Mouse (Mus musculus): Measurements from ENCODE around the gene Sec24b. TPM values are rescaled to one million over a fixed set of nuclear protein-coding genes. Genes with fewer than 3 reads are reported as not detected.

Sec24b gene
- polyA plus RNA-seq, 1 experiment from 2014 or later, result 29.6 TPM

DNA sequence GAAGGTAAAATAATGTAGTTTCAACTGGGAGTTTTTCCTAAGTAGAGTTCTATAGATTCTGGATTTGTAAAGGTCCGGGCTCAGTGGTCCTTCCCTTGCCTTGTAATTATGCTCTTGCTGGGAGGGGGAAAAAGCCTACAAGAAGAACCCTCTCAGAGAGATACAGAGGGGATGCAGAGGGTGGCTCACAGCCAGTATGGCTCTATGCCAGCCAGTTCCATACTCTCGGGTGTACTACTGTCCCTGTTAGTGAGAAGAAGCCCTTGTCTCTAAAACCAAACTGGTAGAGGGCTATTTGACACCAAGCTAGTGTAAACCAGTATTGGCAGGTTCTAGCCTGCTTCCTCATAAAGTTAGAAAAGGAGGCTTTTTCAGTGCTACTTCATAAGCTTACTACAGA lies 22.0 kb upstream of the Sec24b start:
- Histone ChIP-seq H3K9me3 (ENCODE audit: control insufficient read depth, low read length) (no peaks in the 10 kb centered on the region), H3K27ac (ENCODE audit: low read depth, low read length) (no peak overlapping the region), H3K27me3 (replicated peaks; ENCODE audit: control insufficient read depth, insufficient read depth, low read length) (no peaks in the 10 kb centered on the region), H3K9ac (ENCODE audit: low read depth, low read length) (no peak overlapping the region), H3K4me3 (ENCODE audit: low read length) (no peak overlapping the region), H3K36me3 (ENCODE audit: control insufficient read depth, insufficient read depth, low read length) (no peaks in the 10 kb centered on the region), H3K4me2 (ENCODE audit: low read length) (no peak overlapping the region), H3K4me1 (ENCODE audit: control insufficient read depth, insufficient read depth, low read depth, low read length) (no peaks in the 10 kb centered on the region)
- ATAC-seq, result no peak
- WGBS, result 52% methylated on average over 2 of the region's 2 CpGs

DNA sequence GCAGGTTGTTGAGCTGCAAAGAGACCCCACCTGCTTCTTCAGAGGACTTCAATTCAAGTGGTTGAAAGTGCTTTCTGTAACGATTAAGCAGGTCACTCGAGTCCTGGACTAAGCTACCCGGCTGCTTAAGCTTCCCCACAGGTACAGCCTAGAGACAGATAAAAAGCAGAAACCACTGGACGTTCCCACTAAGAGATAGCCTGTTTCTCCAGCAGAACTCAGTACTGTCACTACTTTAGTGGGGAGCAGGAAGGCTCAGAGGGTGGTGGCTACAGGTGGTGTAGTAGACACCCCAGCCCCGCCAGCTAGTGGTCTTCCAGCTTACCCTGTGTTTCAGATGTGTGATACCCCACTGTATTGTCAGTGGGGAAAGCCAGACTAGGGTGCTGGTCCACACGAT lies 19.3 kb upstream of the Sec24b start:
- 86% methylated on average over 6 of the region's 6 CpGs for WGBS
- Histone ChIP-seq H3K4me3 (ENCODE audit: low read length) (no peak overlapping the region), H3K9me3 (ENCODE audit: control insufficient read depth, low read length) (no peaks in the 10 kb centered on the region), H3K4me1 (ENCODE audit: control insufficient read depth, insufficient read depth, low read depth, low read length) (no peaks in the 10 kb centered on the region), H3K9ac (ENCODE audit: low read depth, low read length) (no peak overlapping the region), H3K27me3 (replicated peaks; ENCODE audit: control insufficient read depth, insufficient read depth, low read length) (no peaks in the 10 kb centered on the region), H3K27ac (ENCODE audit: low read depth, low read length) (no peak overlapping the region), H3K36me3 (ENCODE audit: control insufficient read depth, insufficient read depth, low read length) (no peaks in the 10 kb centered on the region), H3K4me2 (ENCODE audit: low read length) (no peak overlapping the region)
- no peak for ATAC-seq

DNA sequence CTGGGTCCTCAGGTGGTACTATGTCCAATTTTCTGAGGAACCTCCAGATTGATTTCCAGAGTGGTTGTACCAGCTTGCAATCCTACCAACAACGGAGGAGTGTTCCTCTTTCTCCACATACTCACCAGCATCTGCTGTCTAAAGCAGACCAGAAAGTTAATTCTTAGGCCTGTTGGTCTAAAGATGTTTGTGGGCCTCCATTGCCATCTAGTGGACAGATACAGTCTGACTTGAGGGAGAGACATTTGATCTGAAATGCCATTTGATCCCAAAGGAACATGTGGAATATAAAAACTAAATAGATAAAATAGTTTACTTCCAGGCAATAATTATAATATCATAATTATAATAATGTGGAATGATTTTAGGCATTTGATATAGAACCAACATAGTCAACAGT lies 18.4 kb upstream of the Sec24b start:
- no peaks in the 10 kb centered on the region for H3K27me3 ChIP-seq (replicated peaks; ENCODE audit: control insufficient read depth, insufficient read depth, low read length)
- WGBS, result 12% methylated on average over 1 of the region's 1 CpGs
- H3K4me1 ChIP-seq (ENCODE audit: control insufficient read depth, insufficient read depth, low read depth, low read length), result no peaks in the 10 kb centered on the region
- ATAC-seq, result peak; percentile 81; the same call in 1 of the 2 replicates
- H3K36me3 ChIP-seq (ENCODE audit: control insufficient read depth, insufficient read depth, low read length), result no peaks in the 10 kb centered on the region
- no peak overlapping the region for H3K4me2 ChIP-seq (ENCODE audit: low read length)
- no peaks in the 10 kb centered on the region for H3K9me3 ChIP-seq (ENCODE audit: control insufficient read depth, low read length)
- H3K4me3 ChIP-seq (ENCODE audit: low read length), result no peak overlapping the region
- no peak overlapping the region for H3K9ac ChIP-seq (ENCODE audit: low read depth, low read length)
- no peak overlapping the region for H3K27ac ChIP-seq (ENCODE audit: low read depth, low read length)

DNA sequence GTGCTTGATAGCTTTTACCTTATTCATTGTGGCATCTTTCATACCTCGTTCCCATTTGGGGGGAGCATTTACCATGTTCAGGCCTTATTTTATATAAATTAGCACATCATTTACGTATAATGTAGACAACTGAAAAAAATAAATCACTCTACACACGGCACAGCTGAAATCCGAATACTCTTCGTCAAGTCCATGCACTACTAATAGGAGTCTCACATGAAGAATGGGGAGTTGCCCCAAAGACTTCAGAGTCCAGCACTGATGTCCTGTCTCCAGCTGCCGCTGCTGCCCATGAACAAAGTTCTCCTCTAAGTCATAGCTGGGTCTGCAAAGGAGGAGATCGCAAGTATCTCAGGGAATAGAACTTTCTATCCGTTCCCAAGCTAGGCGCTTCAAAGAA lies 15.9 kb upstream of the Sec24b start:
- WGBS, result 94% methylated on average over 9 of the region's 9 CpGs
- H3K4me3 ChIP-seq (ENCODE audit: low read length), result no peak overlapping the region
- no peak overlapping the region for H3K4me2 ChIP-seq (ENCODE audit: low read length)
- no peaks in the 10 kb centered on the region for H3K4me1 ChIP-seq (ENCODE audit: control insufficient read depth, insufficient read depth, low read depth, low read length)
- no peaks in the 10 kb centered on the region for H3K27me3 ChIP-seq (replicated peaks; ENCODE audit: control insufficient read depth, insufficient read depth, low read length)
- H3K9me3 ChIP-seq (ENCODE audit: control insufficient read depth, low read length), result no peaks in the 10 kb centered on the region
- no peak for ATAC-seq
- H3K36me3 ChIP-seq (ENCODE audit: control insufficient read depth, insufficient read depth, low read length), result no peaks in the 10 kb centered on the region
- no peak overlapping the region for H3K9ac ChIP-seq (ENCODE audit: low read depth, low read length)
- no peak overlapping the region for H3K27ac ChIP-seq (ENCODE audit: low read depth, low read length)

DNA sequence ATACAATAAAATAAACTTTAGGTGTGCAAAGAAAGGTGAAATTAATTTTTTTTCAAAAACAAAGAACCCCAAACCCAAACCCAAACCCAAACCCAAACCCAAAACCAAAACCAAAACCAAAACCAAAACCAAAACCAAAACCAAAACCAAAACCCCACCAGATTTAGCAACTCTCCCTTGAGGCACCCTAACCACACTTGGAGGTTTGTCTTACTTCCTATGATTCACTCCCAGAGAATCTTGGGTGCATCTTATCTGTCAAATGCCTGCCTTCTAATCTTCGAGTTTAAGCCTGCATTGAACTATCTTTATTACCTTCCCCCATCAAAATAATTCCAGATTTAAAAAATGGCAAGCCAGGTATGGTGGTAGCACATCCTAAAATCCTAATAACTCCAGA lies 14.4 kb upstream of the Sec24b start:
- no peak for ATAC-seq
- Histone ChIP-seq H3K9ac (ENCODE audit: low read depth, low read length) (no peak overlapping the region), H3K36me3 (ENCODE audit: control insufficient read depth, insufficient read depth, low read length) (no peaks in the 10 kb centered on the region), H3K27me3 (replicated peaks; ENCODE audit: control insufficient read depth, insufficient read depth, low read length) (no peaks in the 10 kb centered on the region), H3K9me3 (ENCODE audit: control insufficient read depth, low read length) (no peaks in the 10 kb centered on the region), H3K4me1 (ENCODE audit: control insufficient read depth, insufficient read depth, low read depth, low read length) (no peaks in the 10 kb centered on the region), H3K4me2 (ENCODE audit: low read length) (no peak overlapping the region), H3K4me3 (ENCODE audit: low read length) (no peak overlapping the region), H3K27ac (ENCODE audit: low read depth, low read length) (no peak overlapping the region)
- WGBS, result 68% methylated on average over 1 of the region's 1 CpGs

DNA sequence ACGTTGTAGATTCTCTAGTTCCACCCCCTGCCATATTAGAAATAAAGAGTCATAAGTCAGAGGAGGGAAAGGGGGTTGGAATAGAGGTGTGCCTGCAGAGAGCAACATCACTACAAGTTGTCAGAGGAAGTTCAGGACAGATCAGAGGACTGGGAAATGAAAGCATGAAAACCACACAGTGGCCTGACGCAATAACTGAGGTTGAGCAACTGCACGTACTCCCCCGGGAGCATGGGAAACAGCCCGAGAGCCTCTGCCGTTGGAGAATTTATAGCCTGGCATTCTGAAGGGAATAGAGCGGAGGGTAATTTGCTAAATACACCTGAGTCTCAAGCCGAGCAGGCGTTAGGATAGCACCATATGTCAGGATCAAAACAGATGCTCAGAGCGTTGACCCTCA lies 11.7 kb upstream of the Sec24b start:
- Histone ChIP-seq H3K4me2 (ENCODE audit: low read length) (no peak overlapping the region), H3K27ac (ENCODE audit: low read depth, low read length) (no peak overlapping the region), H3K4me3 (ENCODE audit: low read length) (no peak overlapping the region), H3K4me1 (ENCODE audit: control insufficient read depth, insufficient read depth, low read depth, low read length) (no peaks in the 10 kb centered on the region), H3K9ac (ENCODE audit: low read depth, low read length) (no peak overlapping the region), H3K9me3 (ENCODE audit: control insufficient read depth, low read length) (no peaks in the 10 kb centered on the region), H3K36me3 (ENCODE audit: control insufficient read depth, insufficient read depth, low read length) (no peaks in the 10 kb centered on the region), H3K27me3 (replicated peaks; ENCODE audit: control insufficient read depth, insufficient read depth, low read length) (no peaks in the 10 kb centered on the region)
- 49% methylated on average over 10 of the region's 10 CpGs for WGBS
- no peak for ATAC-seq

DNA sequence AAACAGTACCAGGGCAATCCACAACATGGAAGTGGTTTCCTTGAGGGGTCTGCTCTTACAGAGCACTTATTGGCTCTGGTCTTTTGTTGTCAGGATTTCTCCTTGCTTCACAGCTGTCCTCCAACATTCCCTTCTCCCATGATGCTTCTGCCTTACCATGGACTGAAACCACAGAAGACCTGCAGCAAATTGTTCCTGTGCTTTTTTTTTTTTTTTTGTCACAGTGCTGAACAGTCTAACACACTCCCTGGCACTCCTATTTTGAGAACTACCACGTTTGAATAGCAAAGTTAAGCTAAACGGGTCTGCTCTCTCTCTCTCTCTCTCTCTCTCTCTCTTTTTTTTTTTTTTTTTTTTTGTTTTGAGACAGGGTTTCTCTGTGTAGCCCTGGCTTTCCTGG lies 10.6 kb upstream of the Sec24b start:
- no peak overlapping the region for H3K4me2 ChIP-seq (ENCODE audit: low read length)
- H3K27me3 ChIP-seq (replicated peaks; ENCODE audit: control insufficient read depth, insufficient read depth, low read length), result no peaks in the 10 kb centered on the region
- no peaks in the 10 kb centered on the region for H3K36me3 ChIP-seq (ENCODE audit: control insufficient read depth, insufficient read depth, low read length)
- H3K4me1 ChIP-seq (ENCODE audit: control insufficient read depth, insufficient read depth, low read depth, low read length), result no peaks in the 10 kb centered on the region
- no peaks in the 10 kb centered on the region for H3K9me3 ChIP-seq (ENCODE audit: control insufficient read depth, low read length)
- H3K27ac ChIP-seq (ENCODE audit: low read depth, low read length), result no peak overlapping the region
- H3K4me3 ChIP-seq (ENCODE audit: low read length), result no peak overlapping the region
- H3K9ac ChIP-seq (ENCODE audit: low read depth, low read length), result no peak overlapping the region
- ATAC-seq, result no peak
- WGBS, result 74% methylated on average over 2 of the region's 2 CpGs

DNA sequence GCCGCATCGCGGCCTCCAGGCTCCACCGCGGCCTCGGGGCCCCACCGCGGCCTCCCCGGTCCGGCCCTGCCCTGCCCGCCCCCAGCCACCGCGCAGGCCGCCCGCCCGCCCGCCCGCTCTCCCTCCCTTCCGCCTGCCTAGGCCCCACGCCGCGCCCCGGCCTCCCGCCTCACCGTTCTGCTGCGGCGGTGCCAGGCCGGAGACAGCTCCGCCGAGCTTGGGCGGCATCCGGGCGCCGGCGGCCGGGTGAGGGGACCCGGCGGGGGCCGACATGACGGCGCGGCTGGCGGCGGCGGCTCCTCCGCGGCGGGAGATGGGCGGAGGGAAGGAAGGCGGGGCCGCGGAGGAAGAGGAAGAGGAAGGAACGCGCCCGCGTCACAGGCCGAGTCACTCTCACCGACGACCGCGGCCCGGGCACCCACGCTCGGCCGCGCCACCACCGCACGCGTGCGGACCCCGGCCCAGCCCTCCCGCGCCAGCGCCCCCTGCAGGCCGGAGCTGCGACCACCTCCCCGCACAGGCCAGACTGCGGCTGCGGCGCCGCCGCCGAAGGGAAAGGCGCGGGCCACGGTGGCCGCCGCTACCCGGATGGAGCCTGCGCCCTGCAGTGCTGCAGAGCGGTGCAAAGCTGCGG lies 840 bp downstream of the Sec24b start:
- Histone ChIP-seq H3K27me3 (replicated peaks; ENCODE audit: control insufficient read depth, insufficient read depth, low read length) (no peaks in the 10 kb centered on the region), H3K9ac (ENCODE audit: low read depth, low read length) (peak overlapping the region; percentile 99), H3K4me1 (ENCODE audit: control insufficient read depth, insufficient read depth, low read depth, low read length) (peaks cover 29% of the 10 kb centered on the region), H3K9me3 (ENCODE audit: control insufficient read depth, low read length) (no peaks in the 10 kb centered on the region), H3K27ac (ENCODE audit: low read depth, low read length) (peak overlapping the region; percentile 91), H3K4me3 (ENCODE audit: low read length) (peak overlapping the region; percentile 94), H3K36me3 (ENCODE audit: control insufficient read depth, insufficient read depth, low read length) (no peaks in the 10 kb centered on the region), H3K4me2 (ENCODE audit: low read length) (peak overlapping the region; percentile 77)
- ATAC-seq, result peak; percentile 98
- under 1% methylated on average over 66 of the region's 92 CpGs for WGBS

DNA sequence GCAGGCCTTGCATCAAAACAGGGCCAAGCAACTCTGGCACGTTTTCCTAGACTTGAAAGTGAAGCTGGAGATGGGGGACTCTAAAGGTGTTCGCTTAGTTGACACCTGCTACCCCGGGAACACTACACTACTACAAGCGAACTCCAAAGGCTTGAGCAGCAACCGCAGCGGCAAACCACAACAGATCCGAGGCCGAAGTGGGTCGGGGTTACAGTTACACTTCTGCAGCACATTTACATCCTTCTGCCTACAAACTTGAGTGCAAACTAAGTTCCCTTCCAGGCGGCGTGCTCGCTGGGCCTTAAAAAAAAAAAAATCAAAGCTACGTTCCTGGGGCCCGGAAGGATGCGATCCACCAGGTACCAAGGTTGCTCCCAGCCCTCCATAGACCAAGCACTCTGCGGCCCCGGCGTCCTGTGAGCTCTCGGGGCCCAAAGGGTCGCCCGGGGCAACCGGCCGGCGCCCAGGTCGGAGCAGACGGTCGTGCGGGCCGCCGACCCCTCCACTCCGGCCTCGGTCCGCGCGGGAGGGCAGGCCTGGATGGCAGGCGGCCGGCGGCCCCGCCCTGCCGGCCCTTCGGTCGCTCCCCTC lies 1.5 kb downstream of the Sec24b start:
- ATAC-seq, result peak; percentile 16
- under 1% methylated on average over 29 of the region's 42 CpGs for WGBS
- H3K4me1 ChIP-seq (ENCODE audit: control insufficient read depth, insufficient read depth, low read depth, low read length), result peaks cover 29% of the 10 kb centered on the region

More for the DNA sequence above, 1.5 kb downstream of the Sec24b start:
- Histone ChIP-seq H3K4me3 (ENCODE audit: low read length) (peak overlapping the region; percentile 94), H3K9ac (ENCODE audit: low read depth, low read length) (peak overlapping the region; percentile 99), H3K27me3 (replicated peaks; ENCODE audit: control insufficient read depth, insufficient read depth, low read length) (no peaks in the 10 kb centered on the region), H3K27ac (ENCODE audit: low read depth, low read length) (peak overlapping the region; percentile 91), H3K9me3 (ENCODE audit: control insufficient read depth, low read length) (no peaks in the 10 kb centered on the region), H3K36me3 (ENCODE audit: control insufficient read depth, insufficient read depth, low read length) (no peaks in the 10 kb centered on the region), H3K4me2 (ENCODE audit: low read length) (peak overlapping the region; percentile 77)
